Mouse (Mus musculus) lung, adult 2 months (tissue): Measurements from ENCODE around the gene Oaz1. TPM values are rescaled to one million over a fixed set of nuclear protein-coding genes. Genes with fewer than 3 reads are reported as not detected.

Experiments
- DNase-seq: peaks from one replicate; pipeline ENCODE4 v3.0.0; 2022
- H3K4me1 ChIP-seq: fragments of 200-500 bp; 2 replicates; pipeline ENCODE4 v1.6.1; 2011; ENCODE audit warnings: low read length; ENCODE audit not compliant: control insufficient read depth, insufficient read depth
- H3K4me3 ChIP-seq: fragments of 200-500 bp; replicated peaks from 2 replicates; pipeline ENCODE3; 2011; ENCODE audit warnings: low read depth, mild to moderate bottlenecking, control low read depth, low read length; ENCODE audit errors: extremely low read depth
- CTCF ChIP-seq: fragments of 200-500 bp; IDR thresholded peaks from 2 replicates; pipeline ENCODE4 v1.5.1; 2011; ENCODE audit warnings: mild to moderate bottlenecking, low read length, control low read depth; ENCODE audit not compliant: insufficient read depth
- POLR2A ChIP-seq: fragments of 200-500 bp; IDR thresholded peaks from 2 replicates; pipeline ENCODE4 v1.6.1; 2011; ENCODE audit warnings: low read depth, mild to moderate bottlenecking, control low read depth, low read length, borderline replicate concordance; ENCODE audit errors: extremely low read depth
- WGBS: fragments of 180-500 bp; shearing (Covaris S2); methylation state at CpG from one replicate; pipeline ENCODE4 v1.1.7; 2018; 5-methylcytosine and 5-hydroxymethylcytosine counted together
- polyA plus RNA-seq: library from polyadenylated mRNA; depleted of rRNA; stranded (reverse); fragments of >200 nt; gene quantifications from 2 replicates; pipeline ENCODE4 v1.2.3, GENCODE M21; 2012; rRNA removed

Gene Oaz1
- polyA plus RNA-seq: 804 and 834 TPM in 2 replicates

DNA sequence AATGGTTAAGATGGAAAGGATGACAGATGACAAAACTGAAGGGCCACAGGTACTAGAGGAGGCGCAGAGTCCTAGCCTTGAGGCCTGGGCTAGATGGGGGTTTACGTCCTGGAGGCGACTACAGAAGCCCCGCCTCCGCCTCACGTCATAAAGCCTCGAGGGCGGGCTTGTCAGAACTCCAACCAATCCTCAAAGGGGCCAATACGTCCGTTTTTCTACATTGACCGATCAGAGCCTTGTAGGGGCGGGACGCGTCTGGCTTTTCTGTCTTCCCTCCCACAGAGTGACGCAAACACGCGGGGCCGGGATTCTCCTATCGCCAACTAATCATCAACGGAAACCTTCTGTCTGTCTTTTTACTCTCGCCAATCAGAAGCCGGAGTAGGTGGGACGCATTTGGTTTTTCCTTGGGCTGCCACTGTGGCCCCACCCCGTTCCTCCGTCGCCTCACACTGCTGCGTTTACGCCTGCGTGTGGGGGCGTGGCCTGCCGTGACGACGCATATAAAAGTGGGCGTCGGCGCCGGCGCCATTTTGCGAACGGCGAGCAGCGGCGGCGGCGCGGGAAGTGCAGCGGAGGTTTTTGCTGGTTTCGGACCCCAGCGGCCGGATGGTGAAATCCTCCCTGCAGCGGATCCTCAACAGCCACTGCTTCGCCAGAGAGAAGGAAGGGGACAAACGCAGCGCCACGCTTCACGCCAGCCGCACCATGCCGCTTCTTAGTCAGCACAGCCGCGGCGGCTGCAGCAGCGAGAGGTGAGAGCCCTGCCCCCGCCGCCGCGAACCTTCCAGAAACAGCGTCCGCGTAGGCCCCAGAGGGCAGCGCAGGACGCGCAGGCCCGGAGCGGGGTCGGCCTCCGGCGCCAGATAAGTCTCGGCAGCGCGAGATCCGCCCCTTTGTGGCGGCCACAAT lies at the start of gene Oaz1:
Oaz1 (plus strand) TSS at position 506 of the 912 bp plus-strand sequence.
- Histone ChIP-seq H3K4me1 (no peaks in the 10 kb centered on the region; the same call in 1 of the 2 replicates), H3K4me3 (peak within 1 kb of the TSS; percentile 92)
- DNase-seq: peak; percentile 98
- under 1% methylated on average over 81 of the region's 82 CpGs for WGBS
- peak; percentile 98 for TF ChIP-seq POLR2A
- no peak for TF ChIP-seq CTCF

GRCm38 (mm10) chr10:80777123-80777522 lies 49.3 kb upstream of the Oaz1 start:
- H3K4me1 ChIP-seq: no peaks in the 10 kb centered on the region
- no peak for DNase-seq
- TF ChIP-seq CTCF: no peak
- no peak for TF ChIP-seq POLR2A
- 83% methylated on average over 5 of the region's 5 CpGs for whole genome bisulfite sequencing
- no peak overlapping the region for H3K4me3 ChIP-seq

DNA sequence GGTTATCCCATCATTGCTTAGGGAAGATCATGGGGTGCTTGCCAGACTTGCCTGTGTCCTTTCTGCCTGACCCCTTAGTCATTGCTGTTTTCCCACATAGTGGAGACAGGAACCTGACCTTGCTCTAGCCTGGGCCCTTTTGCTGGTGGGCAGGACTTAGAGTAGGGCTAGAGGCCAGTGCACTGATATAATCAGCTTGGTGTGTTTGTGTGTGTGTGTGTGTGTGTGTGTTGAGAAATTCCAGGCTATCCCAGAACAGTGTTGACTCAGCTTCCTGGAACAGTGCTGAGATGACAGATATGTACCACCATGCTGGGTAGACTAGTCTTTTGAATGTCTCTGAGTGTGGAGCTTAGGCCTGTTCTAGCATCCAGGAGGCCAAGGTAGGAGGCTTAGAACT lies 46.9 kb upstream of the Oaz1 start:
- TF ChIP-seq POLR2A (no peak), CTCF (no peak)
- DNase-seq: no peak
- Histone ChIP-seq H3K4me1 (no peaks in the 10 kb centered on the region), H3K4me3 (no peak overlapping the region)

GRCm38 (mm10) chr10:80784302-80784701 lies 42.2 kb upstream of the Oaz1 start:
- no peaks in the 10 kb centered on the region for H3K4me1 ChIP-seq
- TF ChIP-seq CTCF: no peak
- TF ChIP-seq POLR2A: no peak
- no peak for DNase-seq
- no peak overlapping the region for H3K4me3 ChIP-seq
- 98% methylated on average over 2 of the region's 2 CpGs for WGBS

DNA sequence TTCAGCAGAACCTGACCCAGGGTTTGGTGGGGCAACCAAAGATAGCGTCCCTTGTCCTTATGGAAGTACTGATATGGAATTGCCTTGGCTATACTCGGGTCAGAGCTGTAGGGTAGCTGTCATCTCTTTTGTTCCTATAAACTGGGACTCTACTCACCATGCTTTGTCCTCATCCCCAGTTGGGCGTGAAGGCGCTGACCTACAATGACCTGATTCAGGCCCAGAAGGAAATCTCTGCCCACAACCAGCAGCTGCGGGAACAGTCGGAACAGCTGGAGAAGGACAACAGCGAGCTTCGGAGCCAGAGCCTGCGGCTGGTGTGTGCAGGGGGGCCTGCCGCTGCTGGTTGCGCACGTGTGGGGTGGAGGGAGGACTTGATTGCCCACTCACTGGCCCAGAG lies 41.6 kb upstream of the Oaz1 start:
- Histone ChIP-seq H3K4me1 (no peaks in the 10 kb centered on the region), H3K4me3 (no peak overlapping the region)
- no peak for DNase-seq
- TF ChIP-seq POLR2A (no peak), CTCF (no peak)
- WGBS: 85% methylated on average over 12 of the region's 12 CpGs

DNA sequence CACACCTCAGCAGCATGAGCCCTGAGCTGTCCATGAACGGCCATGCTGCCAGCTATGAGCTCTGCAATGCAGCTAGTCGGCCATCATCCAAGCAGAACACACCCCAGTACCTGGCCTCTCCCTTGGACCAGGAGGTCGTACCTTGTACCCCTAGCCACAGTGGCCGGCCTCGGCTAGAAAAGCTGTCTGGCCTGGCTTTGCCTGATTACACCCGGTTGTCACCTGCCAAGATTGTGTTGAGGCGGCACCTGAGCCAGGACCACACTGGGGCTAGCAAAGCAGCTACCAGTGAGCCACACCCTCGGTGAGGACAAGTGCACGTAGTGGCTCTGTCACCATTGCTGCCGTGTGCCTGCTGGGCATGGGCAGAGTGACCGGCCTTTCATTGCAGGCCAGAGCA lies 40.5 kb upstream of the Oaz1 start:
- H3K4me3 ChIP-seq: no peak overlapping the region
- TF ChIP-seq CTCF: no peak
- TF ChIP-seq POLR2A: no peak
- WGBS: 90% methylated on average over 11 of the region's 11 CpGs
- no peaks in the 10 kb centered on the region for H3K4me1 ChIP-seq
- no peak for DNase-seq

GRCm38 (mm10) chr10:80787517-80787916 lies 38.9 kb upstream of the Oaz1 start:
- WGBS: 81% methylated on average over 2 of the region's 2 CpGs
- TF ChIP-seq POLR2A: no peak
- no peak for TF ChIP-seq CTCF

DNA sequence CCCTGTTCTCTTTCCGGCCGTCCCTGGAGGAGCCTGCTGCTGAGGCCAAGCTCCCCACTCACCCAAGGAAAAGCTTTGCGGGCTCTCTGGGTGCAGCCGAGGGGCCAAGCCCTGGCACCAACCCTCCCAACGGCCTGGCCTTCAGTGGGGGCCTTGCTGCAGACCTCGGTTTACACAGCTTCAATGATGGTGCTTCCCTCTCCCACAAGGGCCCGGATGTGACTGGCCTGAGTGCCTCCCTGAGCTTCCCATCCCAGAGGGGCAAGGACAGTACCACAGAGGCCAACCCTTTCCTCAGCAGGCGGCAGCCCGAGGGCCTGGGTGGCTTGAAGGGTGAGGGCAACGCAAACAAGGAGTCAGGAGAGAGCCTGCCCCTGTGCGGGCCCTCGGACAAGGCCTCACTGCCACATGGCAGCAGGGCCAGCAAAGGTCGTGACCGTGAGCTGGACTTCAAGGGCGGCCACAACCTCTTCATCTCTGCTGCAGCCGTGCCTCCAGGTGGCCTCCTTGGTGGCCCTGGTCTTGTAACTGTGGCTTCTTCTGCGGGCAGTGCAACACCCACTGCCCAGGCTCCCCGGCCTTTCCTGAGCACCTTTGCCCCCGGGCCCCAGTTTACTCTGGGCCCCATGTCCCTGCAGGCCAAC lies 35.6 kb upstream of the Oaz1 start:
- Histone ChIP-seq H3K4me3 (no peak overlapping the region), H3K4me1 (no peaks in the 10 kb centered on the region)
- 84% methylated on average over 19 of the region's 19 CpGs for WGBS
- TF ChIP-seq CTCF (no peak), POLR2A (no peak)
- no peak for DNase-seq

More at GRCm38 (mm10) chr10:80787517-80787916, 38.9 kb upstream of the Oaz1 start:
- Histone ChIP-seq H3K4me3 (no peak overlapping the region), H3K4me1 (no peaks in the 10 kb centered on the region)
- DNase-seq: no peak

GRCm38 (mm10) chr10:80791476-80792174 lies 34.8 kb upstream of the Oaz1 start:
- WGBS: 77% methylated on average over 33 of the region's 33 CpGs
- no peak overlapping the region for H3K4me3 ChIP-seq
- no peak for TF ChIP-seq POLR2A
- TF ChIP-seq CTCF: no peak
- H3K4me1 ChIP-seq: 0 out of 2 replicates have a peak, but pooled peaks cover under 1% of the 10 kb centered on the region
- no peak for DNase-seq
